Mouse (Mus musculus) heart, embryonic 10.5 days (tissue): ENCODE results near the gene Tepp. TPM values are rescaled to one million over a fixed set of nuclear protein-coding genes. Genes with fewer than 3 reads are reported as not detected.
A peak's percentile ranks its signal among the peaks of the same experiment; 100 is the strongest.

ENCODE experiments used
- DNase-seq: peaks from one replicate; pipeline ENCODE4 v3.0.0-alpha.2; 2017; ENCODE audit warnings: low spot score
- H3K27ac ChIP-seq: fragments of 300-500 bp; sonication (generic); 2 replicates; pipeline ENCODE4 v1.5.1; 2016; ENCODE audit warnings: mild to moderate bottlenecking
- H3K27me3 ChIP-seq: fragments of 300-500 bp; sonication (generic); 2 replicates; pipeline ENCODE4 v1.6.1; 2016; ENCODE audit warnings: mild to moderate bottlenecking; ENCODE audit not compliant: poor library complexity, insufficient read depth, severe bottlenecking
- H3K36me3 ChIP-seq: fragments of 300-500 bp; sonication (generic); 2 replicates; pipeline ENCODE4 v1.6.1; 2016; ENCODE audit warnings: mild to moderate bottlenecking, moderate library complexity
- H3K4me1 ChIP-seq: fragments of 300-500 bp; sonication (generic); 2 replicates; pipeline ENCODE4 v1.6.1; 2016; ENCODE audit warnings: mild to moderate bottlenecking
- H3K4me3 ChIP-seq: fragments of 300-500 bp; sonication (generic); 2 replicates; pipeline ENCODE4 v1.5.1; 2016; ENCODE audit warnings: mild to moderate bottlenecking, moderate library complexity
- H3K9me3 ChIP-seq: fragments of 300-500 bp; sonication (generic); 2 replicates; pipeline ENCODE4 v1.6.1; 2016; ENCODE audit warnings: mild to moderate bottlenecking, moderate library complexity
- WGBS: fragments of 180-500 bp; shearing (Covaris S2); methylation state at CpG from one replicate; pipeline ENCODE4 v1.1.7; 2016; 5-methylcytosine and 5-hydroxymethylcytosine counted together
- polyA plus RNA-seq: library from polyadenylated mRNA; unstranded; fragments of >200 nt; fragmentation: Nextera tagmentation; extraction: Ambion mirVana; gene quantifications from 2 replicates; pipeline ENCODE4 v1.2.1, GENCODE M21; 2016

Gene Tepp
- polyA plus RNA-seq, 1 experiment from 2014 or later: not detected

GRCm38 (mm10) chr8:95313857-95314256, 3.5 kb downstream of the Tepp start:
- no peak for DNase-seq
- 84% methylated on average over 6 of the region's 6 CpGs for WGBS

GRCm38 (mm10) chr8:95314707-95315106, 4.3 kb downstream of the Tepp start:
- no peak overlapping the region for H3K27ac ChIP-seq
- H3K4me3 ChIP-seq: no peak overlapping the region
- WGBS: 73% methylated on average over 2 of the region's 2 CpGs
- no peak for DNase-seq
- H3K27me3 ChIP-seq: peaks cover 20% of the 10 kb centered on the region
- no peaks in the 10 kb centered on the region for H3K36me3 ChIP-seq
- H3K9me3 ChIP-seq: no peaks in the 10 kb centered on the region
- peaks cover 4% of the 10 kb centered on the region for H3K4me1 ChIP-seq

More at GRCm38 (mm10) chr8:95313857-95314256, 3.5 kb downstream of the Tepp start:
- H3K36me3 ChIP-seq: no peaks in the 10 kb centered on the region
- H3K9me3 ChIP-seq: no peaks in the 10 kb centered on the region
- H3K4me1 ChIP-seq: peaks cover 9% of the 10 kb centered on the region
- H3K27me3 ChIP-seq: peaks cover 12% of the 10 kb centered on the region; the same call in 1 of the 2 replicates
- no peak overlapping the region for H3K4me3 ChIP-seq
- no peak overlapping the region for H3K27ac ChIP-seq

- H3K27me3 ChIP-seq: peaks cover 27% of the 10 kb centered on the region
- no peak overlapping the region for H3K4me3 ChIP-seq
- no peaks in the 10 kb centered on the region for H3K9me3 ChIP-seq
- 86% methylated on average over 1 of the region's 1 CpGs for WGBS
- no peak for DNase-seq
- H3K27ac ChIP-seq: no peak overlapping the region
- H3K4me1 ChIP-seq: peaks cover 10% of the 10 kb centered on the region
- H3K36me3 ChIP-seq: no peaks in the 10 kb centered on the region
Measured at GRCm38 (mm10) chr8:95315350-95315749, 5.0 kb downstream of the Tepp start.

- Histone ChIP-seq H3K27ac (peak overlapping the region; percentile 42), H3K4me1 (peaks cover 35% of the 10 kb centered on the region), H3K27me3 (peaks cover 30% of the 10 kb centered on the region), H3K4me3 (peak overlapping the region; percentile 63), H3K9me3 (no peaks in the 10 kb centered on the region), H3K36me3 (peaks cover 12% of the 10 kb centered on the region)
- no peak for DNase-seq
- WGBS: 2% methylated on average over 41 of the region's 41 CpGs
Measured at GRCm38 (mm10) chr8:95320224-95321139, 10.1 kb downstream of the Tepp start.

GRCm38 (mm10) chr8:95323201-95323600, 12.8 kb downstream of the Tepp start:
- H3K4me1 ChIP-seq: peaks cover 49% of the 10 kb centered on the region
- H3K27me3 ChIP-seq: peaks cover 28% of the 10 kb centered on the region
- no peak for DNase-seq
- H3K27ac ChIP-seq: no peak overlapping the region
- H3K9me3 ChIP-seq: no peaks in the 10 kb centered on the region
- H3K36me3 ChIP-seq: peaks cover 40% of the 10 kb centered on the region
- no peak overlapping the region for H3K4me3 ChIP-seq
- WGBS: 83% methylated on average over 3 of the region's 3 CpGs

GRCm38 (mm10) chr8:95324646-95325045, 14.3 kb downstream of the Tepp start:
- Histone ChIP-seq H3K4me3 (no peak overlapping the region), H3K9me3 (no peaks in the 10 kb centered on the region), H3K27me3 (peaks cover 19% of the 10 kb centered on the region), H3K27ac (no peak overlapping the region), H3K4me1 (peaks cover 57% of the 10 kb centered on the region), H3K36me3 (peaks cover 54% of the 10 kb centered on the region)
- 63% methylated on average over 5 of the region's 5 CpGs for WGBS
- no peak for DNase-seq

- Histone ChIP-seq H3K27ac (no peak overlapping the region), H3K4me3 (no peak overlapping the region), H3K36me3 (peaks cover 57% of the 10 kb centered on the region), H3K9me3 (no peaks in the 10 kb centered on the region), H3K4me1 (peaks cover 52% of the 10 kb centered on the region), H3K27me3 (0 out of 2 replicates have a peak, but pooled peaks cover 6% of the 10 kb centered on the region)
- no peak for DNase-seq
- 78% methylated on average over 5 of the region's 5 CpGs for WGBS
Measured at GRCm38 (mm10) chr8:95326822-95327221, 16.5 kb downstream of the Tepp start.

- H3K4me3 ChIP-seq: no peak overlapping the region
- H3K9me3 ChIP-seq: no peaks in the 10 kb centered on the region
- WGBS: 87% methylated on average over 46 of the region's 46 CpGs
- H3K4me1 ChIP-seq: peaks cover 56% of the 10 kb centered on the region
- H3K36me3 ChIP-seq: peaks cover 57% of the 10 kb centered on the region
- H3K27me3 ChIP-seq: 0 out of 2 replicates have a peak, but pooled peaks cover 6% of the 10 kb centered on the region
- no peak overlapping the region for H3K27ac ChIP-seq
- no peak for DNase-seq
Measured at GRCm38 (mm10) chr8:95327866-95328465, 17.6 kb downstream of the Tepp start.

- Histone ChIP-seq H3K27me3 (0 out of 2 replicates have a peak, but pooled peaks cover 6% of the 10 kb centered on the region), H3K9me3 (no peaks in the 10 kb centered on the region), H3K36me3 (peaks cover 64% of the 10 kb centered on the region), H3K4me1 (peaks cover 41% of the 10 kb centered on the region), H3K27ac (no peak overlapping the region), H3K4me3 (peak overlapping the region; percentile 73)
- DNase-seq: no peak
- WGBS: 61% methylated on average over 1 of the region's 1 CpGs
Measured at GRCm38 (mm10) chr8:95330367-95330766, 20.0 kb downstream of the Tepp start.

GRCm38 (mm10) chr8:95331156-95331719, 20.9 kb downstream of the Tepp start:
- peaks cover 55% of the 10 kb centered on the region for H3K36me3 ChIP-seq
- under 1% methylated on average over 38 of the region's 38 CpGs for WGBS
- peak overlapping the region; percentile 97 for H3K27ac ChIP-seq
- peaks cover 37% of the 10 kb centered on the region for H3K4me1 ChIP-seq
- H3K4me3 ChIP-seq: peak overlapping the region; percentile 73
- DNase-seq: peak; percentile 84
- H3K9me3 ChIP-seq: no peaks in the 10 kb centered on the region
- H3K27me3 ChIP-seq: 0 out of 2 replicates have a peak, but pooled peaks cover 6% of the 10 kb centered on the region

- H3K4me3 ChIP-seq: peak within 1 kb of the TSS; percentile 73
- peaks cover 49% of the 10 kb centered on the region for H3K36me3 ChIP-seq
- H3K27ac ChIP-seq: peak within 1 kb of the TSS; percentile 97
- no peaks in the 10 kb centered on the region for H3K9me3 ChIP-seq
- H3K27me3 ChIP-seq: 0 out of 2 replicates have a peak, but pooled peaks cover 6% of the 10 kb centered on the region
- peaks cover 32% of the 10 kb centered on the region for H3K4me1 ChIP-seq
- DNase-seq: peak; percentile 99
- WGBS: 2% methylated on average over 61 of the region's 80 CpGs
Measured at GRCm38 (mm10) chr8:95331720-95332436, 21.5 kb downstream of the Tepp start, which contains the start of the genes Zfp319 and Usb1. TSS of gene Zfp319 (minus strand) at chr8:95331950. TSS of gene Usb1 (plus strand) at chr8:95332284.
